Mouse (Mus musculus) kidney, postnatal 14 days (tissue): ENCODE measurements around the gene Vmn2r111.
"Not testable (repeated sequence)": the region's sequence is repeated elsewhere in the genome, so short reads cannot be mapped to it uniquely, and the experiment has no call there.

Experiments
- DNase-seq: peaks from one replicate; pipeline ENCODE4 v3.0.0; 2022; ENCODE audit warnings: mixed read lengths

Vmn2r111 gene

GRCm38 (mm10) chr17:22573382-22573781 is at the start of gene Vmn2r111:
Vmn2r111 (minus strand) TSS chr17:22573482.
- DNase-seq: not testable (repeated sequence)

GRCm38 (mm10) chr17:22600651-22601050 is 27.4 kb upstream of the Vmn2r111 start, which contains the start of gene Vmn2r112:
Vmn2r112 (plus strand) TSS chr17:22600951.
- DNase-seq: not testable (repeated sequence)

GRCm38 (mm10) chr17:22520467-22520866 is 52.8 kb downstream of the Vmn2r111 start:
- DNase-seq: not testable (repeated sequence)

GRCm38 (mm10) chr17:22520037-22520436 is 53.2 kb downstream of the Vmn2r111 start:
- DNase-seq: not testable (repeated sequence)

GRCm38 (mm10) chr17:22497120-22497519 is 76.2 kb downstream of the Vmn2r111 start:
- DNase-seq: no peak
